Mouse (Mus musculus) forelimb bud, embryonic 11.5 days (tissue): Measurements from ENCODE around the gene Prkg1.
A peak's percentile ranks its signal among the peaks of the same experiment; 100 is the strongest.

Experiments
- DNase-seq: peaks from one replicate; pipeline ENCODE4 v3.0.0-alpha.2; 2012; ENCODE audit warnings: low read depth, low spot score

The Prkg1 gene

GRCm38 (mm10) chr19:31764801-31765340 lies at the start of gene Prkg1:
Prkg1 (minus strand) TSS chr19:31765033.
- DNase-seq, result peak; percentile 35

- DNase-seq, result no peak
Observed at GRCm38 (mm10) chr19:31813087-31813486, 48.3 kb upstream of the Prkg1 start.

GRCm38 (mm10) chr19:31811371-31811770 lies 46.5 kb upstream of the Prkg1 start:
- DNase-seq, result peak; percentile 59

- no peak for DNase-seq
Observed at GRCm38 (mm10) chr19:31805391-31805790, 40.6 kb upstream of the Prkg1 start.

GRCm38 (mm10) chr19:31795485-31796046 lies 30.7 kb upstream of the Prkg1 start:
- no peak for DNase-seq

- no peak for DNase-seq
Observed at GRCm38 (mm10) chr19:31791724-31792123, 26.9 kb upstream of the Prkg1 start.

- no peak for DNase-seq
Observed at GRCm38 (mm10) chr19:31781521-31782018, 16.7 kb upstream of the Prkg1 start.

- DNase-seq, result no peak
Observed at GRCm38 (mm10) chr19:31781077-31781476, 16.2 kb upstream of the Prkg1 start.

GRCm38 (mm10) chr19:31780222-31780621 lies 15.4 kb upstream of the Prkg1 start:
- DNase-seq, result no peak

GRCm38 (mm10) chr19:31779021-31779420 lies 14.2 kb upstream of the Prkg1 start:
- no peak for DNase-seq

- DNase-seq, result peak; percentile 39
Observed at GRCm38 (mm10) chr19:31767004-31767403, 2.2 kb upstream of the Prkg1 start.

GRCm38 (mm10) chr19:31765451-31765850 lies 618 bp upstream of the Prkg1 start:
- DNase-seq, result no peak

- peak; percentile 34 for DNase-seq
Observed at GRCm38 (mm10) chr19:31763951-31764800, 657 bp downstream of the Prkg1 start.

- DNase-seq, result peak; percentile 10
Observed at GRCm38 (mm10) chr19:31763246-31763821, 1.5 kb downstream of the Prkg1 start.

- DNase-seq, result peak; percentile 81
Observed at GRCm38 (mm10) chr19:31762411-31763245, 2.2 kb downstream of the Prkg1 start.

GRCm38 (mm10) chr19:31759855-31760254 lies 5.0 kb downstream of the Prkg1 start:
- DNase-seq, result no peak

GRCm38 (mm10) chr19:31755929-31756792 lies 8.7 kb downstream of the Prkg1 start:
- peak; percentile 81 for DNase-seq

GRCm38 (mm10) chr19:31754642-31755287 lies 10.1 kb downstream of the Prkg1 start:
- no peak for DNase-seq

- peak; percentile 35 for DNase-seq
Observed at GRCm38 (mm10) chr19:31750976-31751676, 13.7 kb downstream of the Prkg1 start.
